Mouse (Mus musculus) c-Kit-positive CD71-negative TER-119-negative erythroid progenitor cells, embryonic 14.5 days (primary cell): Measurements from ENCODE around the gene Frmd4a.

Source experiments
- DNase-seq: peaks from one replicate; pipeline ENCODE4 v3.0.0-alpha.2; 2013; ENCODE audit warnings: low read depth

Frmd4a gene

GRCm38 (mm10) chr2:4445629-4446400, 428.3 kb downstream of the Frmd4a start:
- no peak for DNase-seq

GRCm38 (mm10) chr2:4449860-4450480, 432.5 kb downstream of the Frmd4a start:
- no peak for DNase-seq

DNA sequence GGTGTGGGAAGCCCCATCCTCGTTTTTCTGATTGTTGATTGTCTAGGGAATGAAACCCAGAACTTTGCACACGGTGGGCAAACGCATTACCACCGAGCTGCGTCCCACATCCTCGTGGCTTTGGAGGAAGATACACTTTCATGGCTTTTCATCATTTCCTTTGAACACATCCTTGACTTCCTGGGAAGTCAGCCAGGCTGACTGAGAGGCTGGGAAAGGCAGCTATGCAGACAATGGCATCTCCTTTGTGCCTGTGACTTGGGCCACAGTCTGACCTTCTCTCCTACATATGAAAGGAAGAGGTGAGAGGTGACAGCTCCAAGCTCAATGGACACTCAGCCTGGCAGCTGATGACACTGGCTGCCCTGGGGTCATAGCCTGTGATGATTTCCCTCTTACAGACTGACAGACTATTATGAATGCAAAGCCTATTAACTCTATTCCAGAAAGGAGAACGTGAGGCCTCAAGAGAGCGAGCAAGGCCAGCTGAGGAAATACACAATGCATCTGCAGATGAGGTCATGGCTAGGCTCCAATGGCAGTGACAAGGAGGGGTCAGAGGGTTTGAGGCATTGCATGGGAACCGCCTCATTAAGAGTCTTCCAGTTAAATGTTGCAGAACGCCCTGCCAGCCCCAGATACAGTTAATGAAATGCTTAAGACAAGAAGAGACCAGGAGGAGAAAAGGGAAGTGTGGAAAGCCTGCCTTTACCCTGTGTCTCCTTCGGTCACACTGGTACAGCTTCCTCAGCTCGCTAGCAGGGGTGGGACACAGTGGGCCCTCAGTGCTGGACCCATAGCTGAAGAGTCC, 435.3 kb downstream of the Frmd4a start:
- no peak for DNase-seq

- DNase-seq, result no peak
Measured at GRCm38 (mm10) chr2:4455097-4456025, 437.8 kb downstream of the Frmd4a start.

GRCm38 (mm10) chr2:4460897-4461296, 443.4 kb downstream of the Frmd4a start:
- no peak for DNase-seq

DNA sequence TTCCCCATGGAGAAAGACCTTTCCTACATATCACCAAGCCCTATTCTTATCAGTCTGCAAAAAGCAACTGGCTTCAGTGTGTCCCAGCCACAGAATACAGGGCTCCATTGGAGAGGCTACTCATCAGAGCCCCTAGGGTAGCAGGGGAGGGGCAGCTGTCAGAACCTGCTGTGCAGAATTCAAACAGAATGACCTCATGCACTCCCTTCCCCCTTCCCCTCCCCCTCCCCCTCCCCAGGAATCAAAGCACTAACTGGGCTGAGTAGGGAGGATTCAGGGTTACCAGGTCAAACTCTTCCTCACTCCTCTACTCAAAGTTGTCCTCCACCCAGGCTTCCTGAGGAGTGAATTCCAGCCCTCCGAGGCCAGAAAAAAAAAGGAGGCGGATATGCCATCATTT, 444.0 kb downstream of the Frmd4a start:
- DNase-seq, result no peak

DNA sequence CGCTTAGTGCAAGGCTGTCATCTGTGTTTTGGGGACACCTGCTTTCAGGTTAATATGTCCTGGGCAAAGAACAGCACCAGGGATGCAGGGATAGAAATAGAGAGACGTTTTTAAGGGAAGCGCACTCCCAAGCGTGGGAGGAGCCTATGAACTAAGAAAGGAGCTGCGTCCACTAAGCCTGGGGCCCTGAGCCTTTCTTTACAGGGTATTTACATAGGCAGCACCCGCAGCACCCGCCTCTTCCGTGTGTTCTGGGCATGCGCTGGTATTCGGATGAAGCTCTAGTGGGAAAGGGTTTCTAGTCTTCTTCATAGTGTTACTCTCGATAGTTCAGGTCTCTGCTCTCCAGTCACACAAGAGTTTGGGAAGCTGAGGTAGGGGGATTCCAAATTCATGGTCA, 445.0 kb downstream of the Frmd4a start:
- no peak for DNase-seq

DNA sequence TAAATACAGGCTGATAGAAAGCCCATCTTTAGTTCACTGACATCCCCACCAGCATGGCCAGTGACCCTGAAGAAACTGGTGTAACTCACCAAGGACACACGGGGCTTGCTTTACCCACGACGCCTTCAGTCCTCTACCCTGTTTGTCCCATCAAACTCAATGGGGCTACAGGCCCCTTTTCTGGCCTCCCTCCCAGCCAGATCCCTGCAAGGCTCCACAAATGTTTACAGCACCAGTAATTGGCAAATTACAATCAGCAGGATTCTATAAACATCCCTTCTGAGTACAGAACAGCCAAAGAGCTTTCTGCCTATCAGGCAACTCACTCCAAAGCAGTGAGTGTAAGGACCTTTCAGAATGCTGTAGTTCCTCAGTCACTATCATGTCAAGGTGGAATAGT, 448.6 kb downstream of the Frmd4a start:
- DNase-seq, result no peak

- no peak for DNase-seq
Measured at GRCm38 (mm10) chr2:4467314-4467713, 449.8 kb downstream of the Frmd4a start.

- DNase-seq, result no peak
Measured at GRCm38 (mm10) chr2:4472760-4473480, 455.4 kb downstream of the Frmd4a start.

DNA sequence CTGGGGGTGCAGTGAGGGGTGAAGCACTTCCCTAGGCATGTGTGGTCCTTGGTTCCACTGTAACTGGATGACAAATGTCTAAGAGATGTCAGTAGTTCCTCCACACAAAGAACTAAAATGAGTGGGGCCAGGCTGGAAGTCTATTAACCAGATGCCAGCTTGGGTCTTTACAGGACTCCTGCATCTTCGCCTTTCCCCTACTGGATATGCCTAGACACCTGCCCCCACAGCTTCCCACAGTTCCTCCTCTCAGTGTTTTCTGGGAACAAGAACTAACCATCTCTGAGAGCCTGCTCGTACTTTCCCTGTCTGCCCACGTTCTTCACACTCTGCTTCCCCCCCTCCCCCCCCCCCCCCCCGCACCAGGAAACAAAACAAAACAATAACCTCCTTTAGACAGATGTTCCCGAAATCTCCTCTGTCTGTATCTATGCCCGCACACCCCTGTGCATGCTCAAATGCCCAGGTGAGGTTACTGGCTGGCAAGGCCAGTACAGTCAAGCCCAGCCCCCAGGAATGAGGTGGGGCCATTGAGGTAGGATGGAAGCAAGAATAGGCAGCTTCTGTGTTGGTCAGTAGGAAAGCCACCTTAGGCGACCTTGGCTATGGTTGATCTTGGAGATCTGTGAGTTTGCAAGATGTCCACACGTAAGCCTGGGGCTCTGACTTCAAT, 456.5 kb downstream of the Frmd4a start:
- no peak for DNase-seq

- no peak for DNase-seq
Measured at GRCm38 (mm10) chr2:4474539-4474937, 457.0 kb downstream of the Frmd4a start.

GRCm38 (mm10) chr2:4475991-4476390, 458.5 kb downstream of the Frmd4a start:
- no peak for DNase-seq

GRCm38 (mm10) chr2:4476608-4477007, 459.1 kb downstream of the Frmd4a start:
- no peak for DNase-seq

DNA sequence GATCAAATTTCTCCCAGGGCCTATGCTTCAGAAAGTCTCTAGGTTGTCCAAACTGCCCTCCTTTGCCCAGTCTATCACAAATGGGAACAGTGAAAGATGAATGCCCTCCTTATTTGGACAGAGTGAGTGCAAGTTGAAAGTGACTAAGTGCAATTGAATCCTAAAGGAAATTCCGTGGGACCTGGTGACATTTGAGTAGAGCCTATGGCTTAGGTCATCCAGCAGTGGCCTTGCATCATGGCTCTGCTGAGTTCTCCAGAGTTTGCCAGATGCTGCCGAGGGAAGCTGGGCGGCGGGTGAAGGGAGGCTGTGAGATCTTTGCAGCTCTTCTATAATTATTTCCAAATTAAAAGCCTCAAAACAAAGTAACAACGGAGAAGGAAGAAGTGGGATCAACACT, 459.8 kb downstream of the Frmd4a start:
- DNase-seq, result no peak

DNA sequence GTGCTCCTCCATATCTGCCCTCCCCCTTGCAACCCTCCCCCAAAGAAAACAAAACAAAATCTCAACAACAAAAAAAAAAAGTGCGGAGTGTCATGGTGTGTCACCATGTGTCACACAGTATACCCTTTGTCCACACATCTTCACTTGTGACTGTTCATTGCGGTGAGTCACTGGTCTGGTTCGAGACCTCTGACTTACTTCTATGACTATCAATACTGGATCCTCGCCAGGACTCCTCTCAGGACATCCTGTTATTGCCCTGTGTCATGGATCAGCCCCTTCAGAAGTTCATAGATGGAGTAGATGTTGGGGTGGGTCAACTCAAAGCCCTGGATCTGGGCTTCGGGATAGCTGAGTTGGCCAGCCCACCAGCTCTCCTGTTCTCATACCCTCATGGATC, 462.7 kb downstream of the Frmd4a start:
- no peak for DNase-seq

- DNase-seq, result no peak
Measured at GRCm38 (mm10) chr2:4481154-4481553, 463.6 kb downstream of the Frmd4a start.

DNA sequence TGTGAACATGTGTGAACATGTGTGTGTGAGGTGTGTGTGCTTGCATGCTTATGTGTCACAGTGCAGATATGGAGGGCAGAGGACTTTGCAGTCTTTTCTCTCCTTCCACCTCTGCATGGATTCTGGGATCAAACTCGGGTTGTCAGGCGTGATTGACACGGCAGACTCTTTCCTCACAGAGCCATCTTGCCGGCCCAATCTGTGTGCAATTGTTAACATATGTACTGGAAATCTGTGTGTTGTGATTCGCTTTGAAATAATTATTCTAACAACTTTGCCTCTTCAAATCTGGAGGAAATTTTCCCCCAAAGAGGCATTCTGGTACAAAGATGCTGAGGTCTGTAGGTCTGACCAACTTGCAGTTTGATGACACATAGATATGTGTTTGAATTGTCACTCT, 468.7 kb downstream of the Frmd4a start:
- no peak for DNase-seq

DNA sequence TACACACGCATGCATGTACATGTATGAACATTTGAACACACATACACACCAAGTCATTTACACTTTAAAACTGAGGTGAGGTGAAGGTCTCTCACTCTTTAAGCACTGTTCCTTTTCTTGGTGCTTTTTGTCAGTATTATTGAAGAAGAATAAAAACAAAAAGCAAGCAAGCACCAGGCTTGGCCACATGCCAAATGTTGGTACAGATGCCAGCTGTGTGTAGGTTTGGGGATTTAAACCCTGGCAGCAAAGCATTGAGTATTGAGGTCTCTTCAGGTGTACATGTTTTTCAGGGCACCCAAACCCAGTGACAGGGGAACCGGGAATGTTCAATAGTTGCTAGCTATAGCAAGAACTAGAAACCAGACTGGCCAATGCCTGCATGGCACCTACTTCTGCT, 469.8 kb downstream of the Frmd4a start:
- DNase-seq, result no peak

DNA sequence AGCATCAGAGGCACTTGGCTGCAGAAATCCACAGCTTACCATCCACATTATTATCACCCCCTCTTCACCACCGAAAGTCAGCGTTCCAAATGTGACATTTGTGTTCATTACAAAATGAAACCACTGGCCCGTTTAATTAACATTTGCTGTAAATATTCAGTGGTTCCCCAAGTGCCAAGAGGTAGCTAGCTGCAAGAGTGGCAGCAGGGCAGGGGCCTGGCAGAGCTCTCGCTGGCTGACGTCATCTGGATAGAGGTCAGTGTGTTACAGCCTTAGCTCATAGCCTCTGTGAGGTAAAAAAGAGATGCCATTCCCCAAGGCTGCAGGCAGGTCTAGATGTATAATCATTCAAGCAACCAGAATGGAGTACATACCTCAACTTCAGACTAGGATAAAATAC, 473.3 kb downstream of the Frmd4a start:
- no peak for DNase-seq
